Mouse (Mus musculus) bone marrow macrophage, adult 2 months (primary cell): ENCODE results near the gene Rhoj. TPM values are rescaled to one million over a fixed set of nuclear protein-coding genes. Genes with fewer than 3 reads are reported as not detected.
"Not testable (repeated sequence)": the region's sequence is repeated elsewhere in the genome, so short reads cannot be mapped to it uniquely, and the experiment has no call there.

Experiments used
- H3K27ac ChIP-seq: 2 replicates; pipeline ENCODE4 v1.5.1; 2012; ENCODE audit warnings: low read depth, low read length; ENCODE audit not compliant: insufficient read depth
- H3K4me1 ChIP-seq: 2 replicates; pipeline ENCODE4 v1.6.1; 2012; ENCODE audit warnings: low read length; ENCODE audit not compliant: control insufficient read depth, insufficient read depth
- H3K4me3 ChIP-seq: 2 replicates; pipeline ENCODE4 v1.5.1; 2012; ENCODE audit warnings: mild to moderate bottlenecking, low read length, moderate library complexity; ENCODE audit not compliant: insufficient read depth
- CTCF ChIP-seq: IDR thresholded peaks from 2 replicates; pipeline ENCODE4 v1.5.1; 2012; ENCODE audit warnings: low read depth, mild to moderate bottlenecking, low read length, moderate library complexity
- POLR2A ChIP-seq: IDR thresholded peaks from 2 replicates; pipeline ENCODE4 v1.6.1; 2012; ENCODE audit warnings: mild to moderate bottlenecking, low read depth, low read length, borderline replicate concordance
- polyA plus RNA-seq: library from polyadenylated mRNA; stranded (reverse); fragments of >200 nt; gene quantifications from 2 replicates; pipeline ENCODE4 v1.2.4, GENCODE M21; 2012; ENCODE audit not compliant: missing spikeins, insufficient read depth, insufficient read length

Rhoj gene
- polyA plus RNA-seq, 1 experiment: 9.0 TPM

- Histone ChIP-seq H3K27ac (no peak overlapping the region), H3K4me3 (no peak overlapping the region), H3K4me1 (no peaks in the 10 kb centered on the region)
- no peak for TF ChIP-seq POLR2A
- TF ChIP-seq CTCF: no peak
These were observed 40.4 kb downstream of the Rhoj start for GRCm38 (mm10) chr12:75348551-75348950.

- not testable (repeated sequence) for H3K27ac ChIP-seq, H3K4me1 ChIP-seq, H3K4me3 ChIP-seq
These were observed 41.4 kb downstream of the Rhoj start for GRCm38 (mm10) chr12:75349537-75349936.

GRCm38 (mm10) chr12:75350750-75351149 lies 42.6 kb downstream of the Rhoj start:
- H3K27ac ChIP-seq: no peak overlapping the region
- no peaks in the 10 kb centered on the region for H3K4me1 ChIP-seq
- TF ChIP-seq POLR2A (no peak), CTCF (no peak)
- H3K4me3 ChIP-seq: no peak overlapping the region

- TF ChIP-seq POLR2A (no peak), CTCF (no peak)
- H3K4me1 ChIP-seq: no peaks in the 10 kb centered on the region
- H3K4me3 ChIP-seq: no peak overlapping the region
- H3K27ac ChIP-seq: no peak overlapping the region
These were observed 43.7 kb downstream of the Rhoj start for GRCm38 (mm10) chr12:75351846-75352245.

GRCm38 (mm10) chr12:75352410-75352809 lies 44.3 kb downstream of the Rhoj start:
- no peaks in the 10 kb centered on the region for H3K4me1 ChIP-seq
- no peak for TF ChIP-seq CTCF
- no peak for TF ChIP-seq POLR2A
- no peak overlapping the region for H3K27ac ChIP-seq
- H3K4me3 ChIP-seq: no peak overlapping the region

GRCm38 (mm10) chr12:75354354-75354753 lies 46.2 kb downstream of the Rhoj start:
- no peaks in the 10 kb centered on the region for H3K4me1 ChIP-seq
- H3K4me3 ChIP-seq: no peak overlapping the region
- H3K27ac ChIP-seq: no peak overlapping the region
- no peak for TF ChIP-seq CTCF
- no peak for TF ChIP-seq POLR2A

- TF ChIP-seq POLR2A: no peak
- TF ChIP-seq CTCF: no peak
- Histone ChIP-seq H3K27ac (no peak overlapping the region), H3K4me3 (no peak overlapping the region)
These were observed 49.7 kb downstream of the Rhoj start for GRCm38 (mm10) chr12:75357781-75358180.

GRCm38 (mm10) chr12:75358714-75359113 lies 50.6 kb downstream of the Rhoj start:
- H3K27ac ChIP-seq: no peak overlapping the region
- TF ChIP-seq POLR2A (no peak), CTCF (no peak)
- no peaks in the 10 kb centered on the region for H3K4me1 ChIP-seq
- H3K4me3 ChIP-seq: no peak overlapping the region

More at GRCm38 (mm10) chr12:75357781-75358180, 49.7 kb downstream of the Rhoj start:
- no peaks in the 10 kb centered on the region for H3K4me1 ChIP-seq

- no peak overlapping the region for H3K27ac ChIP-seq
- TF ChIP-seq POLR2A (no peak), CTCF (no peak)
- no peak overlapping the region for H3K4me3 ChIP-seq
- no peaks in the 10 kb centered on the region for H3K4me1 ChIP-seq
These were observed 51.4 kb downstream of the Rhoj start for GRCm38 (mm10) chr12:75359500-75359899.

GRCm38 (mm10) chr12:75359921-75360482 lies 51.9 kb downstream of the Rhoj start:
- TF ChIP-seq CTCF (no peak), POLR2A (no peak)
- no peak overlapping the region for H3K4me3 ChIP-seq
- no peak overlapping the region for H3K27ac ChIP-seq
- H3K4me1 ChIP-seq: no peaks in the 10 kb centered on the region

- no peak overlapping the region for H3K27ac ChIP-seq
- H3K4me1 ChIP-seq: no peaks in the 10 kb centered on the region
- TF ChIP-seq POLR2A (no peak), CTCF (no peak)
- H3K4me3 ChIP-seq: no peak overlapping the region
These were observed 54.3 kb downstream of the Rhoj start for GRCm38 (mm10) chr12:75362456-75362855.
